Mouse (Mus musculus): Measurements from ENCODE around the gene Map2k5.

Gene Map2k5

DNA sequence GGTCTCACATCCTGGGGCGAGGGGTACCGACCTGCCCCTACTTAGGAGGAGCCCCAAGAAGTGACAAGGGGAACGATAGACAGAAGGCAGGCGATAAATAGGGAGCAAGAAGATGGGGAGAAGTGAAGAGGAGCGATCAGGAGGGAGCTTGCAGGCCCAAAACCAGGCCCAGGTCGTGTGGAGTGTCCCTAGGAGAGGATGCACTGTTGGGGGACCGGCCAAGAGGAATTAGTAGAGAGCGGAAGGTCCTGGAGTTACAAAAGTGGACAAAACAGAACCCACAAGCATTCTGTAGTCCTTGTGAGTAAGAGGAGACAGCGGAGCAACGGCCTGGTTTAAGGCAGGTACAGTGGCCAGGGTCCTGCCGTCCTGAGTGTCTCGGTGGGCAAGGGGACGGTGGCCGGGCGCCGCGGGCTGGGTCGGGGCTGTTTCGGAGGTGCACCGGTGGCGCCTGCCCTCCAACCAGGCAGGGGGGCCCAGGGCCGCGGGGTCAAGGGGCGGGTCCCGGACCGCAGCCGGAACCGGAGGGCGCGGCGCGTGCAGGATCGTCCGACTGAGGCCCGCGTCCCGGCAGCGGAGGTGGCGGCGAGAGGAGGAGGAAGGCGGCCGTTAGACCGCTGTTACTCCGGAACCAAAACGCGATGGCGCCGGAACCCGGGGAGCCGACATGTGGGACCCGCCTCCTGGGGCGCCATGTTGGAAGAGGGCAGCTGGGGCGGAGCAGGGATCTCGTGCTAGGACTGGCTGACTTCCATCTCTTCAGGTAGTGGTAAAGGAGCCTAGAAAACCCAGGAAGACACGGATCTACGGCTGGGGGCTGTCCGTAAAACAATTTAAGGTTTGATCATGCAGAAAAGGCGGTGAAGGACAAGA lies at the start of gene Map2k5:
Map2k5 (minus strand) TSS at position 633 of the 873 bp plus-strand sequence.
- DNase-seq (ENCODE audit: low spot score), result peak; percentile 88

DNA sequence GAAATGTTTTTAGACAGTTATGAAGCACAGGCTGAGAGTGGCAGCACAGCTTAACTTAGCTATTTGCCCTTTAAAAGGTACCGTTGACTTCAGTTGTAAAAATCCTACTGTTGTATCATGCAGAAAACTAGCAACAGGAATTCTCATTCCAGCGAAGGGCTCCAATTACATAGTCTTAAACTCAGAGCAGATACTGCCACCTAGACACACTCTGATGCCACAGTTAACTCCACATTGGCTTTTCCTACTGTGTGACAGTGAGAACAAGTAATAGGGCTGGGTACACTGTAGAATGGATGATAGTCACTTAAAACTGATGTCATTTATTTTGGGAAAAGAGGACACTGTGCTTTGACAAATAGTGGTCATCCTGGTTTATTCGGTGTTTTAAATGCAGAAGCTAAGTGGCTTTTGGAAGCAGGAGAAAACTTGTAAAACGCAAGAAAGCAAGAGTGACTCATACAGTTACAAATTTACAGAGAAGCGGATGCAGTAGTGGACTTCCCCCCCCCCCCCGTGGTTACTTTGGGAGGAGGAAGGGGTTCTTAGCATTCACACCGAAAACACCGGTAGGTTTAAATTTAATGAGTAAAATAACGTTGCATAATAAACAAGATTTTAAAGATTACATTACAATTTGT lies 43.5 kb upstream of the Map2k5 start:
- DNase-seq (ENCODE audit: low spot score), result peak; percentile 12

DNA sequence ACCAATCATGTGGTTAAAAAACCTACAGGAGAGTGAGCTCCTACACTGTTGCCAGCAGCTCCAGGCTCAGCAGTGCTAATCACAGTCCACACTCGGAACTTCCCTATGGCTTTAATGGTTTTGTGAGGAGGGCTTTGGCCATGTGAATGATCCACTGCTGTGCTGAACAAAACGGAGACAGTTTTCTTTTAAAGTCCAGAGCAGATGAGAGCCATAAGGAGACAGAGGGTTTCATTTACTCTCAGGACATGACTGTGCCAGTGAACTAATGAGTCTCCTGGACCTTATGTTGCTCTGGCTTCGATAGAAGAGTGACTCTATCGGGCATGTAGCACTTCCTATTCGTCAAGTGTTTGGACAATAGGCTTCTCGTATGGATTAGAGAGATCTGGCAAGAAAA lies 42.7 kb upstream of the Map2k5 start:
- no peak for DNase-seq (ENCODE audit: low spot score)

DNA sequence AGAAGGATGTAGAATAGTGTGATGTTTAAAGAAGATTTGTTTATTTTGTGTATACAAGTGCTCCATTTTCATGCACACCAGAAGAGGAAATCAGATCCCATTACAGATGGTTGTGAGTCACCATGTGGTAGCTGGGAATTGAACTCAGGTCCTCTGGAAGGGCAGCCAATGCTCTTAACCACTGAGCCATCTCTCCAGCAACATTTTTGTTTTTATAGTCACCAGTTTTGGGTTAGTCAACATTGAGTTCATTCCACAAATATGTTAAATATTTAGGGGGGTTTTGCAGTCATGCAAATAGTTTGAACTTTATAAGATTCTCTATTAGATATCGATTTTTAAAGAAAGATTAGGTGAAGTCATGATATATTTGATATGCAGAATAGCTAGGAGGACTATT lies 22.5 kb upstream of the Map2k5 start:
- no peak for DNase-seq (ENCODE audit: low spot score)

DNA sequence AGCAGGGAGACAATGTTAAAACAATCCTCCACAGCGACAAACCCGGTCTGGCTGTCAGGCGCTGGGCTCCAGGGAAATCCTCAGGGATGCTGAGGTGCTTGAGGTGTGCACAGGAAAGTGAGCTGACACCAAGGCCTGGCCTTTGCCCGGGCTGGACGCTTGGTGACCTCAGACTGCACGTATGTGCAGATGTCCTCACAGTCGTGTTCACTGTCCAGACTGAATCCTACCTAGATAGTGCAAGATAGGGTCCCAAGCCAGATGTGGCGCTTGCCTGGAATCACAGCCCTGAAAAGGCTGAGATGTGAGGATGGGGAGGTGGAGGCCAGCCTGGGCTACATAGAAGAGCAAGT lies 21.7 kb upstream of the Map2k5 start:
- no peak for DNase-seq (ENCODE audit: low spot score)

DNA sequence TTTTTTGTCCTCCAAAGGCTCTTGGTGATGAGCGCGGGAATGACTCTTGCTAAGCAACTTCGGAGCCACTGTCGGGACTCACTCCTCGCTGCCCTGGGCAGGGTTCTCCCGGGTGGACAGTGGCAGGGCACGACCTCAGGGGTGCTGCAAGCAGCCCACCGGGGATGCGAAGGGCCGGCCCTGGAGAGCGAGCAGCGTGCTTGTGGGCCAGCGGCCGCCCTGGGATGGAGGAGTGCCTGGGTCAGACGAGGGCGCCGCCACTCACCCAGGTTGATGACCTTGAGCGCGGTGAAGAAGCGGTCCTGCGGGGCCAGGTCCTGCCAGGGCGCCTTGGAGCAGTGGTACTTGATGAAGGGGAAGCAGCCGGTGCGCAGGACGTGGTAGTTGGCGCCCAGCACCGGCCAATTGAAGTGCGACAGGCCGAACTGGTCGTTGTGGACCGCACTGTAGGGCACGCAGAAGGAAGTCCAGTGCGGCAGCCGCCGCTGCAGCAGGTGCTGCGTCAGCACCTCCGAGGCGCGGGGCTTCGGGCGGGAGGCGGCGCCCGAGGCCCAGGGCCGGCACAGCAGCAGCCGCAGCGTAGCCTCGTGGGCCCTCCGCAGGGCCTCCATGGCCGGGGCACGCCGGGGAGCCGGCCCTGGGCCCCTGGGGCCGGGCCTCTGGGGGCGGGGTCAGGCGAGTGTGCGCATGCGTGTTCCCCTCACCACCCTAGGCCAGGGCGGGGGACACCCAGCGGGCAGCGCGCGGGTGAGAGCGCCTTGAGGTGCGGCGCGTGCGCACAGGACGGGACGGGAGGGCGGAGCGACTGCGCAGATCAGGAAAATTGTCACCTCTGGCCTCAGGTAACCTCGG lies 21.1 kb upstream of the Map2k5 start, which contains the start of gene 2300009A05Rik:
2300009A05Rik (minus strand) TSS at position 636 of the 852 bp plus-strand sequence.
- DNase-seq (ENCODE audit: low spot score), result peak; percentile 93

DNA sequence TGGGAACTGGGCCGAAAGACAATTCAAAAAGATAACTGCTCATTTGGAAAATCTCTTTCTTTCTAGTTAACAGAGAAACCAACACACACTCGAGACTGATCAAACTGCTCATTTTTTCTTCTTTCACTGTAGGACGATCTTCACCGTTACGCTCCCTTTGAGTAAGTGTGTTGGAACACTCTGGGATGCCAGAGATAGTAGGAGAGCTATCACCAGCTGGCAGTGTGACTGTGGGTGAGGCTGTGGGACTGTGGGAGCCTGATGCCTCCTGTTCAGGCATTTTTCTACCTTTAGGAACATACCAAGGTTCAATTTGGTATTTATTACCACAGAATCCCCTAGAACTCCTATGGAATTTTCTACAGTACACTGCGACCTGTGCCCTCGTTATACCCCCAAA lies 17.9 kb upstream of the Map2k5 start:
- no peak for DNase-seq (ENCODE audit: low spot score)

DNA sequence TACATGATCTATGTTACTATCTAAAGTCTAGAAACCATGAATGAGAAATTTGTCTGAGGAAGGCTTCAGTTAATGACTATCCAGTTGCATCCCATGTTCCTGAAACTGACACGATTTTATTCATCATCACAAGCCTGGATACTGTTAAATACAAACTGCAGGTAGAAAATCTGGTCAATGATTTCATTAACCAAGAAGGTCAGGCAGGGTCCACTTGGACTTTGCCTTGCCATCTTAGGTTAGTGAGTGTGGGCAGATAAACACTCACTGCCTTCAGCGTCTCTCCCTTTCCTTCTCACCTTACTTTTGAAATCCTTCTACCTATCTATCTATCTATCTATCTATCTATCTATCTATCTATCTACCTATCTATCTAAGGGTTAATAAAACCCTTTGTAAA lies 13.6 kb upstream of the Map2k5 start:
- DNase-seq (ENCODE audit: low spot score), result no peak

DNA sequence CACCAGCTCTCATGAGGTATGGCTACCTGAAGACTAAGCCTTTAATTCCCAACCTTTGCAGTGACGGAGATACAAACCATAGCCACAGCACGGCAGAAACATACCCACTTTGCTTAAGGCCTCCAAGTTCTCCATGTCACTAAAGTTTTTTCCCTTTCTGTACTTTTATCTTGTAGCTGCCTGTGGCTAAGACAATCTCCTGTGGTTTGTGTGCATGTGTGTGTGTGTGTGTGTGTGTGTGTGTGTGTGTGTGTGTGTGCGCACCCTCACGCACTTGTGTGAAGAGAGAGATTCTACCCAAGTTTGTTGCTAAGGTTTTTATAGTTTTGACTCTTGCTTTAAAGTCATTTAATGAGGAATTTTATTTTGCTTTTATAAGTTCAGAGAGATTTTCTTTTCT lies 5.1 kb upstream of the Map2k5 start:
- no peak for DNase-seq (ENCODE audit: low spot score)

DNA sequence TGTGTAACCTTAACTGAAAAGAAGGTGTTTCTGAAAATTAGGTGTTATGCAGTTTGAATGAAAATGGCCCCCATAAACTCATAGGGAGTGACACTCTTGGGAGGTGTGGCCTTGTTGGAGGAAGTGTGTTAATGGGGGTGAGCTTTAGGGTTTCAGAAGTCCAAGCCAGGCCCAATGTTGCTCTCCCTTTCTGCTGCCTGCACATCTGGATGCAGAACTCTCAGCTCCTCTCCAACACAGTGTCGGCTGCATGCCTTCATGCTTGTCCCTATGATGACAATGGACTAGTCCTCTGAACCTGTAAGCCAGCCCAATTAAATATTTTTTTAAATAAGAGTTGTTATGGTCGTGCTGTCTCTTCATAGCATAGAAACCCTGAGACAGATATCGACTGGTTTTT lies 2.6 kb upstream of the Map2k5 start:
- no peak for DNase-seq (ENCODE audit: low spot score)

DNA sequence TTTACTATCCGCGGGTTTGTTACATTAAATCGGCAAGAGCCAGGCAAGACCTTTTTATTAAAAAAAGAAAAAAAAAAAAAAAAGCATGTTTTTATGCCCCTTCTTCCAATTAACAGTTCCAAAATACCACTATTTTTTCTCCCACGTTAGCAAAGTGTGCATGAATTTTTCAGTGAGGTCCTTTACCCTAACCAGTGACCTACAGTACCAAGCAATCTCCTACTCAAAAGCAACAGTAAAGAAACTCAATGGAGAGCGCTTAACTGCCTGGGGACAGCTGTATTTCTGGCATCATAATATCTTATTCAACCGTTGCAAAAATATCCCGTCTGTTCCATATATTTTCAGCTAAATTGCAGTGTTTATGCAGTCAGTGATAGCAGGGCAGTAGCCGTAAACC lies 472 bp upstream of the Map2k5 start:
- no peak for DNase-seq (ENCODE audit: low spot score)

DNA sequence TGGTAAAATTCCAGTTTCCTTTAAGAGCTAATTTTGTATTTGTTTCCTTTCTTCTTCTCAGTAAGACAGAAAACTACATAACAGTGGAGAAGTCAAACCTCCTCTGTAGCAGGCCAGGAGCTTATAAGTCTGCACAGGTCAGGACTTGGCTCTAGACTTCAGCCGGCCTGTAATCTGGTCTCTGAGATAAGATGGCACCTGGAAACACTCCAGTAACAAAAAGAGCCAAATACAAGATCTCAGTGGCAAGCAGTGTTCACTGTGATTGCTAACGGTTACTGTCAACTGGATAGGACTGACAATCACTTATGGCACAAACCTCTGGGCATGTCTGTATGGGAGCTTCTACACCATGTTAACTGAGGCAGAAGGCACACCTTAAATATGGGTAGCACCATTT lies 4.4 kb downstream of the Map2k5 start:
- no peak for DNase-seq (ENCODE audit: low spot score)

DNA sequence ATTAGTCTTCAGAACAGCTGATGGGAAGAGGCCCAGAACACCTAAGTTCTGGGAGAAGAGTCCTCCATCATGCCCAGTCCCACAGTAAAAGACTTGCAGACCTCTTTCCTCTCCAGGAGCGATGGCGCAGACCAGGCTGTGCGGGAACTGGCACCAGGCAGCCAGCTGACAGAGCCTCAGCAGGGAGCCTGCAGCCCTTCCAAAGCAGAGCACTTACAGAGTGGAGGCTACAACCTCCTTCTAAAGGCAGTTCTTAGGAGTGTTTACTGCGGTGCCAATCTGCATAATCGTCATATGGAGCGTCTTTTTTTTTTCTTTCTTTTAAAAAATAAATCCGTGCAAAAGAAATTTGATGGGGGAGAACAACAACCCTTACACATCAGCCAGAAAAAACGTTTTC lies 5.2 kb downstream of the Map2k5 start:
- no peak for DNase-seq (ENCODE audit: low spot score)

DNA sequence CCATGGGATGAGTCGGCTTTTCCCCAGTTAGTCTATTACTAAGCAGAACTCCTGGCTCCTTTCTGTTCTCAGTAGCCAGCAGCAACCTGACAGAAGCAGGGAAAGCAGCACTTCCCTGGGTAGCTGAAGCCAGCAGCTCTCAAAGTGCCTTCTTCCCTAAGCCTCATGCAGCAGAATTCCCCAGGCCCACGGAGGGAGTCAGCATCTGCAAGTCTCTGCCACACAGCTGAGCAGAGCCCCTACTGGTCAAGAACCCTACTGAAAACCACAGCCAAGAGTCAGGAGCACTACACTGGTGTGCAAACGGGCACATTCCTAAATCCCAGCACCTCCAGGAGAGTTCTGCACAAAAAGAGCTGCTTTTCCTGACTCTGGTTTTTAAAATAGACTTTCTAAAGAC lies 17.3 kb downstream of the Map2k5 start:
- no peak for DNase-seq (ENCODE audit: low spot score)

DNA sequence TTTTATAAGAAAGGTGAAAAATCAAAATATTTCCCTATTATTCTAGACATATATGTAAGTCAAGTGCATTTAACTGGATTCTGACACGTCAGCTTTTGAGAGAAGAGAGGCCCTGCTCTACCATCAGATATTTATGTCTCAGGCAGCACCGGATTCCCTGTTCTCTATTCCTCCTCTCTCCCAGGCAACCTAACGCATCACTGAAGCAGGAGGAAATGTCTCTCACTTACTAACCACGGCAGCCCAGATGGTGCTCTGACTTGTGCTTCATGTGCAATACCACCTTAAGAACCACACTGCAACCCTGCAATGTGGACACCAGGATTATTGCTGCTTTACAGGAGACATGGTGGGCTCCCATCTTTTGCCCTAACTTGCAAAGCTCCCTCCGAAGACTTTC lies 18.7 kb downstream of the Map2k5 start:
- DNase-seq (ENCODE audit: low spot score), result no peak

DNA sequence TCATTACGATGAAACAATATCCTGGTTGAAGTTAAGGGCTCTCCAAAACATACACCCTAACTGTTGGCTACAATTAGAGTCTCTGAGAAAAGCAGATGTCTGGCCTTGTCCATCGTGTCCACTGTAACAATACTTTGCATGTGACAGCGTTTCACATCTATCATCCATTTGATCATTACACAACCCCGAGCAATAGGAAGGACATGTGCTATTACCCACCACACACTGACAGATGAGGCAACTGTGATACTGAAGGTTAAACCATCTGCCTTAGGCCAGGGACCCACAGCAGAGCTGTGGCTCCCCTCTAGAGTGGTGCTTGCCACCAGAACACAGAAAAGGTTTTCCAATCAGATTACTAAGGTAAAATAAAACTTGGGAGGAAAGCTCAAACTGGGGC lies 21.0 kb downstream of the Map2k5 start:
- DNase-seq (ENCODE audit: low spot score), result no peak

DNA sequence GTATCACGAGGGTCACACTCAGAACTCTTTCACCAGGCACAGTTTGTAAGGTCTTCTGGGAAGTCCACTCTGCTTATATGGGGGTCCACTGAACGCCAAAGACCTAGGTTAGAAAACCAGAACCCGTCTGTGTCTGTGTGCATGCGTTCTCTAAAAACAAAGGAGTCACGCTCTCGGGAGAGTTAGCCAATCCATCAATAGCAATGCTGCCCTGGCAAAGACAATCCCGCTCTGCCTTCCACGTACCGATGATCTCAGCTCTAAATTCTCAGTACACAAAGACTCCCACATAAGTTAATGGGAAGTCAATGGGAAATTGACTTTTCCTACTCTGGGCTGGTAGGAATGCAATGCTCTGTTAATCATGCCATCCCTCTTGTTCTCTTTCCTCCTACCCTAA lies 21.4 kb downstream of the Map2k5 start:
- DNase-seq (ENCODE audit: low spot score), result no peak

DNA sequence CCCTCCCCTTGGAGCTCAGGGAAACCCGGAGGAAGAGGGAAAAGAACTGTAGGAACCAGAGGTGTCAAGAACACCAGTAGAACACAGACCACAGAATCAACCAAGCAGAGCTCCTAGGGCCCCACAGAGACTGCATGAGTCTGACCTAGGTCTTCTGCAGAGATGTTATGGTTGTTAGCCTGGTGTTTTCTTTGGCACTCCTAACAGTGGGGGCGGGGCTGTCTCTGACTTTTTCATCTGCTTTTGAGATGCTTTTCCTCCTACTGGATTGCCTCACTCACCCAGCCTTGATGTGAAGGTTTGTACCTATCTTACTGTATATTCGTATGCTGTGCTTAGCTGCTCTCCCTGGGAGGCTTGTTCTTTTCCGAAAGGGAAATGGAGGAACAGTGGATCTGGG lies 23.5 kb downstream of the Map2k5 start:
- DNase-seq (ENCODE audit: low spot score), result peak; percentile 57

DNA sequence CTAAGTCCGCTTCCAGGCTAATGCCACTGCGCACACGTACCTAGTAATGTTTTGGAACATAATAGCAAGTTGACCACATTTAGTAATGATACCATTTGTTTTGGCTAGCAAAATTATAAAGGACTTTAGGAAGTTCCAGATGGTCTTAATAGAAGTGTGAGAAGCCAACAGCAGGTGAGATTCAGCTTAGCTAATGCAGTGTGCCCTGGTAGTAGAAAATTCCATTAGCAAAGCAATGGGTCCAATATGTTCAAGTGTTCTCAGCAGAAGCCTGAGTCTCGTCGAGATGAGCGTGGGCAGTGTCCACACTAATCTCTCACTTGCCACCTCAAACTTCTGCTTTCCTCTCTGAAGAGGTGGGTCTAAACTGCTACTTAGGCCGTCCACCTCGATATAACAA lies 27.7 kb downstream of the Map2k5 start:
- no peak for DNase-seq (ENCODE audit: low spot score)

DNA sequence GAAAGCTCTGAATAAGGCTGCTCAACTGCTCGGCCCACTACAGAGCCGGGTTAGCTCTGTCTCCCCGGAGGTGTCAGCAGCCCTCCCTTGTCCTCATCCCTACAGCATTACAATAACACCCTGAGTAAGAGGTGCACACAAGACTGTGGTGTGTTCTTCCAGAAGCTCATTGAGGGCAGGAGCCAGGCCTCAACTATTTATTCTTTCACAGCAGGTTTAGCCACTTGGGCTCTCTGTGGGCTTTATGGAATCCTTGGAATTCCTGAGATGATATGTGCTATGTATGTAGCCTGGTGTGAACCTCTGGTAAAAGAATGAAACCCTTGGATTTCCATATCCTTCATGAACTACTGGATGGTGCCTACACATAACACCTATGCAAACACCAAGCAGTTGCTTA lies 28.5 kb downstream of the Map2k5 start:
- DNase-seq (ENCODE audit: low spot score), result no peak

DNA sequence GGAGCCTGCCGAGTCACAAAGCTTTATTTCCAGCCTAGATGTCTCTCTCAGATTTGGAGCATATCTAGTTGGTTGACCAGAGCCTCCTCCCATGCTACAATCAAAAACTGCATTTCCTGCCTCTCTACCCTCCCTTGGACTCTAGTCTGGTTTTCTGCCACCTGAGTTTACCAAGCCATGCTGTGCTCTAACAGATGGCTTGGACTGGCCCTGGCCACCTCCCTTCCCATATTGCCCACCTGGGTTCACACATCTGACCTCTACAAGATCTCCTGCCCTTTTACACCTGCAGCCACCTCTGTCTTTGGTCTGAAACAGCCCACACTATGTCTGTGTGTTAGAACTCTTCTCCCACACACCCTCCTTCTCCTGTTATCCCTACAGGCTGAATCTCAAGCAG lies 29.6 kb downstream of the Map2k5 start:
- DNase-seq (ENCODE audit: low spot score), result no peak

DNA sequence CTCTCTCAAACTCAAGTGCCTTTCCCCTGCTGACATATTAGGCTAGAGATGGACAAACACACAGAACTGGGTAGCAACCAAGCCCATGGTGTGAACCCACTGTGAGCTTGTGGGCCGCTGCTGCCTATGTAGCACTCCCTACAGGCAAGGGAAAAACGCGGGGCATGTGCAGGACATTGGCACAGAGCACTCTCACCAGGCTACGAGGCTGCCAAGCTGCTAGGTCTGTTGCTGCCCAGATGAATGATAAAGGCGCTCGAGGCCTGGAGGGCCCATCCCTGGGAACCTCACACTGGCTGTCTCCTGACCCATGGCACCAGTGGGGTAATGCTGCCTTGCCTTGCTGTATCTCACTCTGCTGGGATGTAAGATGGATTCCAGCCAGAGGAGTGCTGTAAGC lies 31.7 kb downstream of the Map2k5 start:
- DNase-seq (ENCODE audit: low spot score), result peak; percentile 33

DNA sequence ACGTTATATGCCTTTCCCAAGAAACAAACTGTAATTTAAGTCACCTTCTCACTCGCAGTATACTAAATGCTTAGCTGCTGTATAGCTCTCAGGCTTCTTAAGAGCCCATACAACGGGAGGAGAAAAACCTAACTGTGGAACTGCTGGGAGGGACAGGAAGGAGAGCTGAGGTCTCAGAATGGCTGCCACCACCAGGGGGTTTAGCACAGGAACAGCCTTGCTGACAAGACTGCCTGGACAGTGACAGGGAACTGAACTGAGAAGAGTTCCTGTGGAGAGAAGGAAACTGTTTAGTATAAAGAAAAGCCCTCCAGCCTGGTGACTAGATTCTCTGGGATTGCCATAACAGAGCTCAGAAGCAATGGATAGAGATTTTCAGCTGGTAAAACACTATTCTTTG lies 35.9 kb downstream of the Map2k5 start:
- DNase-seq (ENCODE audit: low spot score), result no peak

Data from adipocyte (in vitro differentiated cells).